Mouse (Mus musculus) midbrain, embryonic 13.5 days (tissue): ENCODE data around the gene Mc1r. TPM values are rescaled to one million over a fixed set of nuclear protein-coding genes. Genes with fewer than 3 reads are reported as not detected.
"Not testable (repeated sequence)": the region's sequence is repeated elsewhere in the genome, so short reads cannot be mapped to it uniquely, and the experiment has no call there.

Experiments used
- ATAC-seq: fragments of 200-750 bp; cut with Nextera tagmentation; 2 replicates; pipeline ENCODE4 v1.8.0; 2017; ENCODE audit warnings: mild to moderate bottlenecking, moderate TSS enrichment, moderate library complexity
- H3K27ac ChIP-seq: fragments of 300-500 bp; sonication (generic); 2 replicates; pipeline ENCODE4 v1.5.1; 2015; ENCODE audit warnings: inconsistent platforms, mild to moderate bottlenecking, moderate library complexity
- H3K27me3 ChIP-seq: fragments of 300-500 bp; sonication (generic); 2 replicates; pipeline ENCODE4 v1.6.1; 2015; ENCODE audit warnings: mild to moderate bottlenecking, inconsistent platforms
- H3K36me3 ChIP-seq: fragments of 300-500 bp; sonication (generic); 2 replicates; pipeline ENCODE4 v1.6.1; 2015; ENCODE audit warnings: mild to moderate bottlenecking, inconsistent platforms
- H3K4me1 ChIP-seq: fragments of 300-500 bp; sonication (generic); replicated peaks from 2 replicates; pipeline ENCODE4 v1.6.1; 2015; ENCODE audit warnings: inconsistent platforms
- H3K4me2 ChIP-seq: fragments of 300-500 bp; sonication (generic); replicated peaks from 2 replicates; pipeline ENCODE4 v1.6.1; 2015; ENCODE audit warnings: moderate library complexity, mild to moderate bottlenecking, inconsistent platforms
- H3K4me3 ChIP-seq: fragments of 300-500 bp; sonication (generic); replicated peaks from 2 replicates; pipeline ENCODE4 v1.5.1; 2015; ENCODE audit warnings: mild to moderate bottlenecking, inconsistent platforms
- H3K9ac ChIP-seq: fragments of 300-500 bp; sonication (generic); replicated peaks from 2 replicates; pipeline ENCODE4 v1.6.1; 2015; ENCODE audit warnings: mild to moderate bottlenecking, inconsistent platforms
- H3K9me3 ChIP-seq: fragments of 300-500 bp; sonication (generic); 2 replicates; pipeline ENCODE4 v1.6.1; 2016; ENCODE audit warnings: mild to moderate bottlenecking, inconsistent platforms
- WGBS: fragments of 180-500 bp; shearing (Covaris S2); methylation state at CpG from one replicate; pipeline ENCODE4 v1.1.7; 2015; 5-methylcytosine and 5-hydroxymethylcytosine counted together
- polyA plus RNA-seq: library from polyadenylated mRNA; unstranded; fragments of >200 nt; fragmentation: Nextera tagmentation; extraction: Ambion mirVana; gene quantifications from 2 replicates; pipeline ENCODE4 v1.2.1, GENCODE M21; 2015

Gene Mc1r
- polyA plus RNA-seq, 1 experiment from 2014 or later = 0.17 TPM

GRCm38 (mm10) chr8:123414255-123414654 is 7.3 kb downstream of the Mc1r start:
- WGBS = 13% methylated on average over 9 of the region's 9 CpGs

DNA sequence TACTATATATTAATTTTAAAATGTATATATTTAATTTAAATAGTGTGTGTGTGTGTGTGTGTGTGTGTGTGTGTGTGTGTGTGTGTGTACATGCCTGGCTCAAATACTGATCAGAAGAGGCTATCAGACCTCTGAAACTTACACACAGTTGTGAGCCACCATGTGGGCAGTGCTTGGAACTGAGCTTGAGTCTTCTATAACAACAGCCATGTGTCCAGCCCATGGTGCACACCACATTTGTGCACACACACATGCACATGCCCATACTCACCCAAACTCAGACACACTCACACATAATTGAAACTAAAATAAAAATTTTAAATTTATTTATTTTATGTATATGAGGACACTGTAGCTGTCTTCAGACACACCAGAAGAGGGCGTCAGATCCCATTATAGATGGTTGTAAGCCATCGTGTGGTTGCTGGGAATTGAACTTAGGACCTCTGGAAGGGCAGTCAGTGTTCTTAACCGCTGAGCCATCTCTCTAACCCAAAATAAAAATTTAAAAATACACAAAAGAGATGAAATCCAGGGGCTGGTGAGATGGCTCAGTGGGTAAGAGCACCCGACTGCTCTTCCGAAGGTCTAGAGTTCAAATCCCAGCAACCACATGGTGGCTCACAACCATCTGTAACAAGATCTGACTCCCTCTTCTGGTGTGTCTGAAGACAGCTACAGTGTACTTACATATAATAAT is 8.2 kb downstream of the Mc1r start:
- H3K4me1 ChIP-seq = peaks cover 57% of the 10 kb centered on the region
- not testable (repeated sequence) for H3K27ac ChIP-seq

More at GRCm38 (mm10) chr8:123414255-123414654, 7.3 kb downstream of the Mc1r start:
- Histone ChIP-seq H3K4me1 (peaks cover 66% of the 10 kb centered on the region), H3K9ac (peak overlapping the region; percentile 100), H3K27me3 (no peaks in the 10 kb centered on the region), H3K9me3 (no peaks in the 10 kb centered on the region), H3K4me3 (peak overlapping the region; percentile 98), H3K4me2 (peak overlapping the region; percentile 90), H3K36me3 (peaks cover 20% of the 10 kb centered on the region), H3K27ac (peak overlapping the region; percentile 99)
- no peak for ATAC-seq

GRCm38 (mm10) chr8:123415967-123416943 is 9.3 kb downstream of the Mc1r start:
- Histone ChIP-seq H3K9me3 (no peaks in the 10 kb centered on the region), H3K4me2 (peak overlapping the region; percentile 90), H3K4me3 (peak overlapping the region; percentile 98), H3K27ac (0 out of 2 replicates have a peak overlapping the region, but pooled peaks have one; percentile 7), H3K36me3 (peaks cover 40% of the 10 kb centered on the region), H3K4me1 (peaks cover 56% of the 10 kb centered on the region), H3K27me3 (no peaks in the 10 kb centered on the region), H3K9ac (no peak overlapping the region)
- WGBS = 86% methylated on average over 8 of the region's 8 CpGs
- no peak for ATAC-seq

More for the DNA sequence above, 8.2 kb downstream of the Mc1r start:
- H3K4me3 ChIP-seq = peak overlapping the region; percentile 98
- not testable (repeated sequence) for ATAC-seq, H3K27me3 ChIP-seq, H3K9ac ChIP-seq, H3K9me3 ChIP-seq
- WGBS = 83% methylated on average over 5 of the region's 5 CpGs
- H3K36me3 ChIP-seq = peaks cover 29% of the 10 kb centered on the region
- H3K4me2 ChIP-seq = peak overlapping the region; percentile 90

GRCm38 (mm10) chr8:123416944-123417555 is 10.1 kb downstream of the Mc1r start:
- Histone ChIP-seq H3K4me3 (peak overlapping the region; percentile 98), H3K27me3 (no peaks in the 10 kb centered on the region), H3K36me3 (peaks cover 46% of the 10 kb centered on the region), H3K4me2 (peak overlapping the region; percentile 90), H3K9ac (no peak overlapping the region), H3K4me1 (peaks cover 61% of the 10 kb centered on the region), H3K27ac (0 out of 2 replicates have a peak overlapping the region, but pooled peaks have one; percentile 7), H3K9me3 (no peaks in the 10 kb centered on the region)
- ATAC-seq = no peak
- 81% methylated on average over 8 of the region's 8 CpGs for WGBS

- no peak for ATAC-seq
- Histone ChIP-seq H3K27ac (no peak overlapping the region), H3K4me1 (peaks cover 56% of the 10 kb centered on the region), H3K4me2 (no peak overlapping the region), H3K9me3 (no peaks in the 10 kb centered on the region), H3K4me3 (no peak overlapping the region), H3K9ac (no peak overlapping the region), H3K27me3 (no peaks in the 10 kb centered on the region), H3K36me3 (peaks cover 60% of the 10 kb centered on the region)
- 92% methylated on average over 4 of the region's 4 CpGs for WGBS
Observed at GRCm38 (mm10) chr8:123419711-123420110, 12.8 kb downstream of the Mc1r start.

DNA sequence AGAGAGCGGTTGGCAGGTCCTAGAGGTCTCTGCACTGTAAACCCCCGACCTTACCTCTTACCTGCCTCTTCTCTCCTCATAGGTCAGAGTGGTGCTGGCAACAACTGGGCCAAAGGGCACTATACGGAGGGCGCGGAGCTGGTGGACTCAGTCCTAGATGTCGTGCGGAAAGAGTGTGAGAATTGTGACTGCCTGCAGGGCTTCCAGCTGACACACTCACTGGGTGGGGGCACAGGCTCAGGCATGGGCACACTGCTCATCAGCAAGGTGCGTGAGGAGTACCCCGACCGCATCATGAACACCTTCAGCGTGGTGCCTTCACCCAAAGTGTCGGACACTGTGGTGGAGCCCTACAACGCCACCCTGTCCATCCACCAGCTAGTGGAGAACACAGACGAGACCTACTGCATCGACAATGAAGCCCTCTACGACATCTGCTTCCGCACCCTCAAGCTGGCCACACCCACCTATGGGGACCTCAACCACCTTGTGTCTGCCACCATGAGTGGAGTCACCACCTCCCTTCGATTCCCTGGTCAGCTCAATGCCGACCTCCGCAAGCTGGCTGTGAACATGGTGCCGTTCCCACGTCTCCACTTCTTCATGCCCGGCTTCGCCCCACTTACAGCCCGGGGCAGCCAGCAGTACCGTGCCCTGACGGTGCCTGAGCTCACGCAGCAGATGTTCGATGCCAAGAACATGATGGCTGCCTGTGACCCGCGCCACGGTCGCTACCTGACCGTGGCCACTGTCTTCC is 13.8 kb downstream of the Mc1r start:
- H3K36me3 ChIP-seq = peaks cover 60% of the 10 kb centered on the region
- H3K9me3 ChIP-seq = no peaks in the 10 kb centered on the region
- H3K27ac ChIP-seq = no peak overlapping the region
- no peak overlapping the region for H3K4me3 ChIP-seq
- WGBS = 93% methylated on average over 34 of the region's 34 CpGs
- H3K4me2 ChIP-seq = no peak overlapping the region
- no peak overlapping the region for H3K9ac ChIP-seq
- H3K27me3 ChIP-seq = no peaks in the 10 kb centered on the region
- 0 out of 2 replicates have a peak, but pooled peaks have one; percentile 15 for ATAC-seq
- peaks cover 48% of the 10 kb centered on the region for H3K4me1 ChIP-seq

DNA sequence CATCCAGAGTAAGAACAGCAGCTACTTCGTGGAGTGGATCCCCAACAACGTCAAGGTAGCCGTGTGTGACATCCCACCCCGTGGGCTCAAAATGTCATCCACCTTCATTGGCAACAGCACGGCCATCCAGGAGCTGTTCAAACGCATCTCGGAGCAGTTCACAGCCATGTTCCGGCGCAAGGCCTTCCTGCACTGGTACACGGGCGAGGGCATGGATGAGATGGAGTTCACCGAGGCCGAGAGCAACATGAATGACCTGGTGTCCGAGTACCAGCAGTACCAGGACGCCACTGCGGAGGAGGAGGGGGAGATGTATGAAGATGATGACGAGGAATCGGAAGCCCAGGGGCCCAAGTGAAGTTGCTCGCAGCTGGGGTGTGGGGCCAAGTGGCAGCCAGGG is 14.4 kb downstream of the Mc1r start:
- Histone ChIP-seq H3K4me1 (peaks cover 42% of the 10 kb centered on the region), H3K36me3 (peaks cover 59% of the 10 kb centered on the region)
- no peak for ATAC-seq

DNA sequence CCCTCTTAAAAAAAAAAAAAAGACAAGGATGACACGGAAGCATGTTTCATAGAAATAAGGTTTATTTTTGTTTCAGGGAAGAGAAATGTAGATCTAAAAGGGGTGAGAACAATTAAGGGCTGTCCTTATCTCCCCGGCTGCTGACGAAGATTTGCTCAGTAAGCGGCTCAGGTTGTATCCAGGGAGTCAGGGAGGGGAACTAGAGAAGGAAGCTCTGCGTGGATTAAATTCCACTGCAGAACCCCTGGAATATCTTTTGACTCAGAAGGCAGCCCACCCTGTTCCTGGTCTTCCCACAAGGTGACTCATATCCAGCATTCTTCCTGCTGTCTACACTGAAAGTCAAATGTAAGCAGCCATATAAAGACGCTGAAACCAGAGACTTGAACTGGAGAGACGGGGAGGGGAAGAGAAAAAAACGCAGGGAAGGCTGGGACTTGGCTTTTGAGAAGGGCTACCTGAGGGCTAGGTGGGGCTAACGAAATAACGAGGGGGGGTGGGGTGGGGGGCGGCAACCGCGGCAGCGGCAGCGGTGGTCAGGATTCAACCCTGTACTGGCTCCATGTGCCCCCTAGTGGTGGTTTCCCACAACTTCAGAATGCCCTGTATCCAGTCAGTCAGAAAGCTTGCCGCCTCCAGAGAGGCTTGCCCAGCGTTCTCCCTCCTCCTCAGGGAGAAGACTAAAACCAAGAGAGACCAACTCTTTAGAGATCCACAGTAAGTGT is 15.3 kb downstream of the Mc1r start:
- H3K9ac ChIP-seq = no peak overlapping the region
- no peaks in the 10 kb centered on the region for H3K27me3 ChIP-seq
- 18% methylated on average over 17 of the region's 17 CpGs for WGBS
- H3K4me2 ChIP-seq = peak overlapping the region; percentile 18
- ATAC-seq = peak; percentile 73
- peak overlapping the region; percentile 2; the same call in 1 of the 2 replicates for H3K4me3 ChIP-seq
- H3K36me3 ChIP-seq = peaks cover 56% of the 10 kb centered on the region
- H3K4me1 ChIP-seq = peaks cover 33% of the 10 kb centered on the region
- H3K27ac ChIP-seq = no peak overlapping the region; the same call in 1 of the 2 replicates
- peaks cover 10% of the 10 kb centered on the region for H3K9me3 ChIP-seq

More for the DNA sequence above, 14.4 kb downstream of the Mc1r start:
- no peak overlapping the region for H3K27ac ChIP-seq
- H3K9ac ChIP-seq = no peak overlapping the region
- 91% methylated on average over 19 of the region's 19 CpGs for WGBS
- H3K4me2 ChIP-seq = no peak overlapping the region
- no peaks in the 10 kb centered on the region for H3K27me3 ChIP-seq
- 0 out of 2 replicates have a peak, but pooled peaks cover under 1% of the 10 kb centered on the region for H3K9me3 ChIP-seq
- H3K4me3 ChIP-seq = no peak overlapping the region

DNA sequence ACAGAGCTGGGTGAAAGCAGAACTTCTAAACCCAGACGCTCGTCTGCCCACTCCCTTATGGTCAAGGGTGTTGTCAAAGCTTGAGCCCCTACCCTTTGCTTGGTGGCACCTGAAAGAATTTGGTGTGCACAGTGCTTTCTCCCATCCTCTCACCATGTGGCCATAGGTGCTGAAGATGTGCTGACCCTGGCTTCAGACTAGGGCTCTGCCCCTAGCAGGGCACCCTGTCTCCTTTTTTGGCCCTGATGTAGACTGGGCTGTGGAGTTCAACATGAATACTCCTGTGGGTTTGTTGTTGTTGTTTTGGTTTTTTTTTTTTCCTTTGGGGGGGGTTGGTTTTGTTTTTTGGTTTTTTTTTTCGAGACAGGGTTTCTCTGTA is 15.9 kb downstream of the Mc1r start:
- H3K27me3 ChIP-seq = no peaks in the 10 kb centered on the region
- no peak overlapping the region for H3K4me3 ChIP-seq
- H3K4me1 ChIP-seq = peaks cover 27% of the 10 kb centered on the region
- peaks cover 55% of the 10 kb centered on the region for H3K36me3 ChIP-seq
- H3K27ac ChIP-seq = no peak overlapping the region
- H3K9ac ChIP-seq = no peak overlapping the region
- H3K9me3 ChIP-seq = peaks cover 15% of the 10 kb centered on the region
- no peak overlapping the region for H3K4me2 ChIP-seq
- ATAC-seq = peak; percentile 44
- 26% methylated on average over 3 of the region's 3 CpGs for WGBS

- H3K9ac ChIP-seq = no peak within 1 kb of the TSS
- peaks cover 48% of the 10 kb centered on the region for H3K36me3 ChIP-seq
- H3K4me1 ChIP-seq = peaks cover 23% of the 10 kb centered on the region
- 76% methylated on average over 7 of the region's 7 CpGs for WGBS
- H3K4me2 ChIP-seq = peak within 1 kb of the TSS; percentile 18
- H3K27ac ChIP-seq = no peak within 1 kb of the TSS
- H3K9me3 ChIP-seq = peaks cover 21% of the 10 kb centered on the region
- H3K27me3 ChIP-seq = no peaks in the 10 kb centered on the region
- no peak for ATAC-seq
- peak within 1 kb of the TSS; percentile 2; the same call in 1 of the 2 replicates for H3K4me3 ChIP-seq
Observed at GRCm38 (mm10) chr8:123423441-123423840, 16.5 kb downstream of the Mc1r start, which contains the start of gene Def8. TSS of gene Def8 (plus strand) at chr8:123423527.
